Mouse (Mus musculus): ENCODE results near the gene Sys1. TPM values are rescaled to one million over a fixed set of nuclear protein-coding genes. Genes with fewer than 3 reads are reported as not detected.

The Sys1 gene
- polyA plus RNA-seq, 1 experiment from 2014 or later = 54.4 TPM

GRCm38 (mm10) chr2:164460745-164461551, 4.2 kb downstream of the Sys1 start, which contains the start of gene Gm20458:
TSS of gene Gm20458 (plus strand) at chr2:164460967.
- peak; percentile 95 for DNase-seq (ENCODE audit: low spot score)
- Histone ChIP-seq H3K4me1 (peaks cover 26% of the 10 kb centered on the region), H3K27me3 (ENCODE audit: low read depth, poor library complexity, severe bottlenecking) (no peaks in the 10 kb centered on the region), H3K27ac (peak within 1 kb of the TSS; percentile 87), H3K9me3 (replicated peaks) (no peaks in the 10 kb centered on the region), H3K4me3 (peak within 1 kb of the TSS; percentile 93), H3K36me3 (peaks cover 30% of the 10 kb centered on the region)
- WGBS = under 1% methylated on average over 69 of the region's 79 CpGs

- no peak for DNase-seq (ENCODE audit: low spot score)
These were observed 8.4 kb downstream of the Sys1 start for GRCm38 (mm10) chr2:164465161-164465560.

GRCm38 (mm10) chr2:164466787-164467186, 10.0 kb downstream of the Sys1 start:
- Histone ChIP-seq H3K4me1 (peaks cover 4% of the 10 kb centered on the region; the same call in 1 of the 2 replicates), H3K36me3 (peaks cover 44% of the 10 kb centered on the region), H3K4me3 (no peak overlapping the region), H3K27ac (no peak overlapping the region), H3K9me3 (replicated peaks) (no peaks in the 10 kb centered on the region), H3K27me3 (ENCODE audit: low read depth, poor library complexity, severe bottlenecking) (no peaks in the 10 kb centered on the region)
- DNase-seq (ENCODE audit: low spot score) = no peak
- WGBS = 87% methylated on average over 5 of the region's 5 CpGs

More at GRCm38 (mm10) chr2:164465161-164465560, 8.4 kb downstream of the Sys1 start:
- Histone ChIP-seq H3K27ac (no peak overlapping the region), H3K4me3 (no peak overlapping the region), H3K27me3 (ENCODE audit: low read depth, poor library complexity, severe bottlenecking) (no peaks in the 10 kb centered on the region), H3K9me3 (replicated peaks) (no peaks in the 10 kb centered on the region), H3K36me3 (peaks cover 42% of the 10 kb centered on the region), H3K4me1 (peaks cover 10% of the 10 kb centered on the region; the same call in 1 of the 2 replicates)

GRCm38 (mm10) chr2:164470254-164470653, 13.5 kb downstream of the Sys1 start:
- peak; percentile 57 for DNase-seq (ENCODE audit: low spot score)
- H3K36me3 ChIP-seq = peaks cover 30% of the 10 kb centered on the region
- WGBS = 28% methylated on average over 10 of the region's 10 CpGs
- H3K27me3 ChIP-seq (ENCODE audit: low read depth, poor library complexity, severe bottlenecking) = no peaks in the 10 kb centered on the region
- H3K27ac ChIP-seq = no peak overlapping the region
- H3K9me3 ChIP-seq (replicated peaks) = no peaks in the 10 kb centered on the region
- no peaks in the 10 kb centered on the region for H3K4me1 ChIP-seq
- H3K4me3 ChIP-seq = no peak overlapping the region

GRCm38 (mm10) chr2:164473624-164474023, 16.9 kb downstream of the Sys1 start, which contains the start of gene Trp53tg5:
TSS of gene Trp53tg5 (minus strand) at chr2:164473724.
- DNase-seq (ENCODE audit: low spot score) = no peak
- WGBS = 84% methylated on average over 6 of the region's 6 CpGs
- Histone ChIP-seq H3K4me3 (no peak within 1 kb of the TSS), H3K4me1 (no peaks in the 10 kb centered on the region), H3K9me3 (replicated peaks) (no peaks in the 10 kb centered on the region), H3K36me3 (peaks cover 15% of the 10 kb centered on the region; the same call in 1 of the 2 replicates), H3K27me3 (ENCODE audit: low read depth, poor library complexity, severe bottlenecking) (no peaks in the 10 kb centered on the region), H3K27ac (no peak within 1 kb of the TSS)

GRCm38 (mm10) chr2:164485681-164486257, 29.0 kb downstream of the Sys1 start, which contains the start of gene Dbndd2:
TSS of gene Dbndd2 (plus strand) at chr2:164486106.
- Histone ChIP-seq H3K27ac (peak within 1 kb of the TSS; percentile 75), H3K4me3 (peak within 1 kb of the TSS; percentile 87), H3K27me3 (ENCODE audit: low read depth, poor library complexity, severe bottlenecking) (peaks cover 62% of the 10 kb centered on the region), H3K4me1 (peaks cover 22% of the 10 kb centered on the region), H3K36me3 (no peaks in the 10 kb centered on the region), H3K9me3 (replicated peaks) (no peaks in the 10 kb centered on the region)
- WGBS = 1% methylated on average over 26 of the region's 26 CpGs
- DNase-seq (ENCODE audit: low spot score) = peak; percentile 52

- WGBS = 1% methylated on average over 89 of the region's 90 CpGs
- H3K4me3 ChIP-seq = peak overlapping the region; percentile 87
- no peaks in the 10 kb centered on the region for H3K9me3 ChIP-seq (replicated peaks)
- peaks cover 22% of the 10 kb centered on the region for H3K4me1 ChIP-seq
- DNase-seq (ENCODE audit: low spot score) = peak; percentile 63
- H3K27ac ChIP-seq = peak overlapping the region; percentile 75
- peaks cover 62% of the 10 kb centered on the region for H3K27me3 ChIP-seq (ENCODE audit: low read depth, poor library complexity, severe bottlenecking)
- no peaks in the 10 kb centered on the region for H3K36me3 ChIP-seq
These were observed 29.7 kb downstream of the Sys1 start for GRCm38 (mm10) chr2:164486258-164487114.

GRCm38 (mm10) chr2:164487115-164487527, 30.4 kb downstream of the Sys1 start:
- 10% methylated on average over 11 of the region's 11 CpGs for WGBS
- Histone ChIP-seq H3K27ac (peak overlapping the region; percentile 75), H3K4me1 (peaks cover 22% of the 10 kb centered on the region), H3K4me3 (peak overlapping the region; percentile 87), H3K36me3 (no peaks in the 10 kb centered on the region), H3K9me3 (replicated peaks) (no peaks in the 10 kb centered on the region), H3K27me3 (ENCODE audit: low read depth, poor library complexity, severe bottlenecking) (peaks cover 62% of the 10 kb centered on the region)
- DNase-seq (ENCODE audit: low spot score) = no peak

- 71% methylated on average over 9 of the region's 9 CpGs for WGBS
- DNase-seq (ENCODE audit: low spot score) = no peak
- Histone ChIP-seq H3K9me3 (replicated peaks) (no peaks in the 10 kb centered on the region), H3K27ac (no peak overlapping the region), H3K4me3 (no peak overlapping the region), H3K27me3 (ENCODE audit: low read depth, poor library complexity, severe bottlenecking) (peaks cover 62% of the 10 kb centered on the region), H3K36me3 (no peaks in the 10 kb centered on the region), H3K4me1 (peaks cover 22% of the 10 kb centered on the region)
These were observed 31.0 kb downstream of the Sys1 start for GRCm38 (mm10) chr2:164487812-164488211.

GRCm38 (mm10) chr2:164494126-164494525, 37.4 kb downstream of the Sys1 start:
- WGBS = 49% methylated on average over 2 of the region's 2 CpGs
- no peak for DNase-seq (ENCODE audit: low spot score)
- no peaks in the 10 kb centered on the region for H3K9me3 ChIP-seq (replicated peaks)
- H3K4me1 ChIP-seq = peaks cover 15% of the 10 kb centered on the region
- H3K4me3 ChIP-seq = no peak overlapping the region
- peaks cover 8% of the 10 kb centered on the region; the same call in 1 of the 2 replicates for H3K27me3 ChIP-seq (ENCODE audit: low read depth, poor library complexity, severe bottlenecking)
- peaks cover under 1% of the 10 kb centered on the region; the same call in 1 of the 2 replicates for H3K36me3 ChIP-seq
- no peak overlapping the region for H3K27ac ChIP-seq

- Histone ChIP-seq H3K27ac (no peak overlapping the region), H3K27me3 (ENCODE audit: low read depth, poor library complexity, severe bottlenecking) (no peaks in the 10 kb centered on the region), H3K36me3 (peaks cover 23% of the 10 kb centered on the region), H3K4me3 (no peak overlapping the region), H3K4me1 (peaks cover 15% of the 10 kb centered on the region), H3K9me3 (replicated peaks) (no peaks in the 10 kb centered on the region)
- no peak for DNase-seq (ENCODE audit: low spot score)
- 69% methylated on average over 1 of the region's 1 CpGs for WGBS
These were observed 39.6 kb downstream of the Sys1 start for GRCm38 (mm10) chr2:164496331-164496730.

GRCm38 (mm10) chr2:164496847-164497690, 40.3 kb downstream of the Sys1 start, which contains the start of gene Pigt:
TSS of gene Pigt (plus strand) at chr2:164497520.
- peak; percentile 94 for DNase-seq (ENCODE audit: low spot score)
- WGBS = 4% methylated on average over 43 of the region's 43 CpGs
- H3K4me1 ChIP-seq = peaks cover 15% of the 10 kb centered on the region
- H3K27ac ChIP-seq = peak within 1 kb of the TSS; percentile 84
- peaks cover 29% of the 10 kb centered on the region for H3K36me3 ChIP-seq
- peak within 1 kb of the TSS; percentile 80 for H3K4me3 ChIP-seq
- H3K27me3 ChIP-seq (ENCODE audit: low read depth, poor library complexity, severe bottlenecking) = no peaks in the 10 kb centered on the region
- H3K9me3 ChIP-seq (replicated peaks) = no peaks in the 10 kb centered on the region
